Mouse (Mus musculus): ENCODE data around the gene Rab11fip3. TPM values are rescaled to one million over a fixed set of nuclear protein-coding genes. Genes with fewer than 3 reads are reported as not detected.
"Not testable (repeated sequence)": the region's sequence is repeated elsewhere in the genome, so short reads cannot be mapped to it uniquely, and the experiment has no call there.

The Rab11fip3 gene
- total RNA-seq, 2 experiments from 2014 or later, result 97.3 to 104 TPM

DNA sequence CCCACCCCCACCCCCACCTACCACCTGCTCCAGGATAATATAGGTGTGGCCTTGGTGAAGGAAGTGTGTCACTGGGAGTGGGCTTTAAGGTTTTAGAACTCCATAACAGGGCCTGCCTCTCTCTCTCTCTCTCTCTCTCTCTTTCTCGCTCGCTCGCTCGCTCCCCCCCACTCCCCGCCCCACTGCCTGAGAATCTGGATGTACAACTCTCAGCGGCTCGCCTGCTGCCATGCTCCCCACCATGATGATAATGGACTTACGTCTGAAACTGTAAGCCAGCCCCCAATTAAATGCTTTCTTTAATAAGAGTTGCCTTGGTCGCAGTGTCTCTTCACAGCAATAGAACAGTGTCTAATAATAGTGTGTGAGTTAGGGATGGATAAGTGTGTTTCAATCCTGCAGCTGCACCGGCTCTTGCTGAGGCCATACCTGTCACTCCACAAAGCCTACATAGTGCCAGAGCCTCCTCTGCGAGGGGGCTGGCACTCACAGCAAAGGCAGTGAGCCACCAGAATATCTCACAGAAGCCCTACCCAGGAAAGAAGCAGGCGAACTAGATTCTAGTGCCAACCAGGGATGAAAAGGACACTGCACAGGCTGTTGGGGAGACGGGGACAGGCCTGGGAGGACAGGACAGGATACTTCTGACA, 26.6 kb downstream of the Rab11fip3 start:
- DNase-seq (ENCODE audit: extremely low spot score in 1 of 2, low spot score in 1 of 2), result no peak

DNA sequence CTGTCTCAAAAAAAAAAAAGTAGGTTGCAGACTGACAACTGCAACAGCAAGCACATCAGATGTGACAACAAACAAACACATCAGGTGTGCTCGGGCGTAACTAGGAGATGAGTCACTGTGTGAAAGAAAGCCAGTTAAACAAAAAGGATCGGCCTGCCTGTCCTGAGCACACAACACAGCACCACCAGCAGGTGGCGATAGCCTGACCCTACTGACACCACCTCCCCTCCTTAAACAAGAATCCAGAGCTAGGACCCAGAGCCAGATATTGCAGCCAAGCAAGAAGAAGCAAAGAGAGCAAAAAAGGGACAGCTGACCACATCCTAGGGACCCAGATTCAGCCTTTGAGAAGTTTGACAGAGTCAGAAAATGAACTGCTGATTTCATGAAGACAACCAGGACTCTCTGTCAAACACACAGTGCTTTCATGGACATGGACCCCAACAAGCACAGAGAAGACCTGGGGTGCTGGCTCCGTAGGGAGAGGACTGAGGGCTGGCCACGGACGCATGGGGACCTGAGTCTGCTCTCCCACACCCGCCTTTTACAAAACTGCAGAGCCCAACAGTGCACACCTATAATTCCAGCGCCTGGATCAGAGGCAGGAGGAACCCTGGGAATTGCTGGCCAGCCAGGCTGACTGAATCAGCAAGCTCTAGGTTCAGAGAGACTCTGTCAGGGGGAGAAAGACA, 28.1 kb downstream of the Rab11fip3 start:
- DNase-seq (ENCODE audit: extremely low spot score in 1 of 2, low spot score in 1 of 2), result peak in 1 of 2 experiments; percentile 47

DNA sequence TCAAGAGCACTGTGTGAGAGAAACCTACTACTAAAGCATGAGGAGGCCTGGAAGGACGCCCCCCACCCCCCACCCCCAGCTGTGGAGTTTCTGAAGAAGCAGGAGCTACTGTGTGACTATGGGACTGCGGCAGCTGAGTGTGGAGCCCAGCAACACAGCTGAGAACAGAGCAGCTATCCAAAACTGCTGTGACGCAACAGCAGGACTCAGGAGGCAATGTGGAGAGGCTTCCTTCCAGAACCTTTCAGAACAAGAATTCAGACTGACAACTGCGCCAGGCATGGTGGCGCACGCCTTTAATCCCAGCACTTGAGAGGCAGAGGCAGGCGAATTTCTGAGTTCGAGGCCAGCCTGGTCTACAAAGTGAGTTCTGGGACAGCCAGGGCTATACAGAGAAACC, 28.6 kb downstream of the Rab11fip3 start:
- DNase-seq (ENCODE audit: extremely low spot score in 1 of 2, low spot score in 1 of 2), result not testable (repeated sequence)

DNA sequence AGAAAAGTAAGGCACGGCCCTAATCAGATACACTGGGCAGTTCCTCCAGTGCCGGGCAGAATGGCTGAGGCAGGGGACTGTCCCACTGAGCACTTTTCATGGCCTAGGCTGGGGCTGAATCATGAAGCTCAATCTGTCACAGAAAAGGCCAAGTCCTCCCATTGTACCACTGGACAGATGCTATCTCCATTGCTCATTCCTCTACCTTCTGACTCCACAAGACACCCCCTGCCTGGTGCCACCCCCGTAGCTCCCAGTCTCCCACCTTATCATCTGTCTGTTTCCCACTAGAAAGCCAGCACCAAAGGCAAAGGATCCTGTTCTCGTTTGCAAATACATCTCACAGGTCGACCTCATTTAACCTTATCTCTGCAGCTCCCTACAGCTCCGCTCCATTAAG, 37.3 kb downstream of the Rab11fip3 start:
- no peak for DNase-seq (ENCODE audit: extremely low spot score in 1 of 2, low spot score in 1 of 2)

DNA sequence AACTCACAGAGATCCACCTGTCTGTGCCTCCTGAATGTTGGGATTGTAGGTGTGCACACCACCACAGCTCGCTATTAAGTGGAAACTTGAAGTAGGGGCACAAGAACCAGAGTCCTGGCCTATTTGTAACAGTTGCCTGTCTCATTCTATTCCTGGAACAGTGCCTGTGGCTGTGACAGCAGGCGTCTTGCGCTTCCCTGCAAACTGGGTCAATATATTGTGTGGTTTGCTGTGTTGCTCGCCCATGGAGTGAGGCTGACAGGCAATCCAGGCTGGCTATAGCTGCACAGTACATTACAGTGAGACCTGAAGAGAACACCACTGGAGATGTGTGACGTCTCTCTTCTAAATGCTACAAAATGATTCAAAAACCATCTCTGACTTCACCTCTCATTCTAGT, 37.8 kb downstream of the Rab11fip3 start:
- no peak for DNase-seq (ENCODE audit: extremely low spot score in 1 of 2, low spot score in 1 of 2)

DNA sequence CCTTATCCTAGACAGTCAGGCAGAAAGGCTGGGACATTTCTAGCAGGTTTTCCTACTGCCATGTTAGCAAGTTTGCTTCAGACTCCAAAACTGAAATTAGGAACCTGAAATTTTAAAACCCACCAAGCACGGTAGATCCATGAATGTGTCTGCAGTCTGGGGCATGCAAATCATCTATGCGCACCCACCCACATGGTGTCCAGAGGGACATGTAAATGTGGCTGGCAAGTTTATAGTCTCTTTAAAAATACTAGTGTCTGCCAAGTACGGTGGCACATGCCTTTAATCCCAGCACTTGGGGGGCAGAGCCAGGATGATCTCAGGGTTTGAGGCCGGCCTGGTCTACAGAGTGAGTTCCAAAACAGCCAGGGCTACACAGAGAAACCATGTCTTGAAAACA, 41.1 kb downstream of the Rab11fip3 start:
- DNase-seq (ENCODE audit: extremely low spot score in 1 of 2, low spot score in 1 of 2), result no peak

DNA sequence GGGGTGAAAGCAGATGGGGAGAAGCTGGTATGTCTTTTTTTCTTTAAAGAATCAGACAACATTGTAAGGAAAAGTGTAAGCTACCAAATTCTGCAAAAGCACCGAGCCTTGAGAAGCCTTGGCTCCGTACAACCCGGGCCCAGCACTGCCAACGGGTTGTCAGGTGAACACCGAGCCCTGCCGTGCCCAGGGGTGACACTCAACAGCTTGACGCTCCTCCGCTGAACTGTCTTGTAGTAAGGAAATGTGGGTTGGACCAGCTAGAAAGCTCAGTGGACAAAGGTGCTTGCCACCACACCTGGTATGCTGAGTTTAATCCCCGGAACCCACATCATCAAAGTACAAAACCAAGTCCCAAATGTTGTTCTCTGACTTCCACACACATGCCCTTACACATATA, 44.7 kb downstream of the Rab11fip3 start:
- DNase-seq (ENCODE audit: extremely low spot score in 1 of 2, low spot score in 1 of 2), result no peak

DNA sequence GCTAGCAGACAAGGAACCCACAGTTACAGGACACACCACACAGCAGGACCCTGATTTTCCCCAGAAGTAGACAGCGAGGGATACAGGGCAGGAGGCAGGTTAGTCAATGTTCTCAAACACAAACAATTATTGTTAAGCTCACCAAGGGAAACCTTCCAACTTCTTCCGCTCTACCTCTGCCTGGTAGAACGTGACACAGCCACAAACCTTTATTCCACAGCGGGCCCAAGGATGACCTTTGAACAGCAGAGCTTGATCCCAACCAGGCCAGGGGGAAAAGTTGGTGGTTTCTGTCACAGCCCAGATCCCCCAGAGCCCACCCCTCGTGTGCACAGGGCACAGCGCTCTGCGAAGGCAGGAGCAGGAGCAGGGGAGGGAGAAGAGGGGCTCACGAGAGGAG, 45.4 kb downstream of the Rab11fip3 start:
- DNase-seq (ENCODE audit: extremely low spot score in 1 of 2, low spot score in 1 of 2), result no peak

DNA sequence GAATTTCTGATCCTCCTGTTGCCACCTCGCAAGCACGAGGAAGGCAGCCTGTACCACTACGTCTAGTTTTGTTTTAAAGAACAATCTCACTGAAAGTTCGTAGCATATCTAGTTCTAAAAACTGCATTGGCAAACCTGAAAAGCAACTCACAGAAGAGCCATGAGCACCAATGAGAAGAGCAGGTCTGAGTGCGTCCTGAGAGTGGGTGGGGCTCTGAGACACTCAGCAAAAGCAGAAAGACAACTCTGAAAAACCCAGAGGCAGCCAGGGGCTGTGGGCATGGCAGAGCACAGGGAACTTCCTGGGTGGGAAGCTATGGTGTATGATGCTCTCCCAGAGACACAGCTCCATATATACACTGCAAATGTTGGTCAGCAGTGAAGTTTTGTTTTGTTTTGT, 46.2 kb downstream of the Rab11fip3 start:
- DNase-seq (ENCODE audit: extremely low spot score in 1 of 2, low spot score in 1 of 2), result no peak

DNA sequence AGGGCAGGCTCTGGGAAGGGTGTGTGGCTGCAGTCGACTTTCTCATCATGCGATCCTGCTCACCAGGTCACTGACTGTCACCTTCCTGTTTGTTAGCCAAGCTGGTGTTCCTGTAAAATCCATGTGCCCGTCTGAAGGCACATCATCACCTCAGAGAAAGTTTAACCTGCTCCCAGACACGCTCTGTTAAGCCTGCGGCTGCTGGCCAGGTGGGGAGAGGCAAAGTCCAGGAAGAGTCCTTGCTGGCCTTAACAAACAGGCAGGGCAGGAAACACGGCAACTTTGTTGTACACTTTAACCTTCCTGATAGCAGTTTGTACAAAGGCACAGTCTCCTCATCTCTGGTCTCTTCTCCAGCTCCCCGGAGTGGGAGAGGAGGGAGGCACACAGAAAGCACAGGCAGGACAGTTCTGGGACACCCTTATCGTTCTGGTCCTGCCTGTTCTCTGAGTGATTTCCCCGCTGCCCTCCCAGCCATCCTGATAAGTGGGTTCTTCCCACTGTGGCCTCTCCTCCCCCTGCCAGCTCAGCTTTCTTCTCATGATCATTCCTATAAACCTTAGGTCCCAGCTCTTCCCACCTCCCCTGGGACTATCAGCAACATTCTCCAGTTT, 47.5 kb downstream of the Rab11fip3 start:
- no peak for DNase-seq (ENCODE audit: extremely low spot score in 1 of 2, low spot score in 1 of 2)

DNA sequence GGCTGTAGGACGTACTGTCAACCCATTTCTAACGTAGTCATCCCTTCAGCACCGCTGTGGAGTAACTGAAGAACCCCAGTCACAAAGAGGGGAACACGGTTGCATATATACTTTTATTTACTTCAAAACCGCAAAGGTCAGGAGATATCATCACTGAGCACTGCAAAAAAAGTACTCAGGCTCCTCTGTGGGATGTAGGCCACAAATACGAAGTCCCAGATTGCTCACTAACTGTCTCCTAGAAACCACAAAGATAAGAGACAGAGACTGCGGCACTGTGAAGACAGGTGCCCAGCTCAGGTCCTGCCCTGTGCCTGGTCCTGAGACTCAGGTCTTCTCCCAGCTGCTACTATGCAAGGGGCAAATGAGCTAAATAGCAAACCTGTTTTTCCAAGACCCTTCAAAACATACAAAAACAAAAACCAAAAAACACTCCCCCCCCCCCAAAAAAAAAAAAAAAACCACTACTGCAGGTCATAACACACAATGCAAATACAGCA, 48.5 kb downstream of the Rab11fip3 start:
- no peak for DNase-seq (ENCODE audit: extremely low spot score in 1 of 2, low spot score in 1 of 2)

DNA sequence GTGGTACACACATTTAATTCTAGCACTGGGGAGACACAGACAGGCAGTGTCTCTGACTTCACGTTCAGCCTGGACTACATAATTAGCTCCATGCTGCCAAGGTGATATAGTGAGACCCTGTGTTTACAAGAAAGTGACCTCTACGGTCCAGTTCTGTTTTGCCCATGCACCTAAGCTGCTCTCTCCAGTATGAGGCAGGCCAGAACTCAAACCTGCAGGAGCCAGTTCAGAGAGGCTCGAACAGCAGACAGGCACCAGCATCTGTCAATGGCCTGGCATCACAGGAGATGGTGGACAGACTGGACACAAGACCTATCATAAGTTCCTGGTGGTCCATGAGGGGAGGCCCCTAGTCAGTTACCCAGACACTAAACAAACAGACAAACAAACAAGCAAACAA, 51.0 kb downstream of the Rab11fip3 start:
- DNase-seq (ENCODE audit: extremely low spot score in 1 of 2, low spot score in 1 of 2), result no peak

DNA sequence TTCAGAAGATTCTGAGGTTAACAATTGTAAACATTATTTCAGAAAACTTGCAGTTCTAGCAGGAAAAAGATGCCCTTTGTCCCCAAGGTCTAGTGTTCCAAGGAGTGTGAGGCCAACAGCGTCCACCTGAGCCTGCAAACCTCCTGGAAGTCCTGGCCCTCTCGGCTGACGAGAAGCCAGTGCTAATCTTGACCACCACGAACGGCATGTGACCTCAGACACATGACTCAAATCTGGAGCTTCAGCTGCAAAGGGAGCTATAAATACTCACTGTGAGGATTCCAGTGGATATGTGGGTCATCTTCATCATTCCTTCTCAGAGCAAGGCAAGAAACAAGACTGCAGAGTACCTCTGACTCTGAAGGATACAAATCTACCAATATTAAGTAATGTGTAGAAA, 51.4 kb downstream of the Rab11fip3 start:
- DNase-seq (ENCODE audit: extremely low spot score in 1 of 2, low spot score in 1 of 2), result no peak

DNA sequence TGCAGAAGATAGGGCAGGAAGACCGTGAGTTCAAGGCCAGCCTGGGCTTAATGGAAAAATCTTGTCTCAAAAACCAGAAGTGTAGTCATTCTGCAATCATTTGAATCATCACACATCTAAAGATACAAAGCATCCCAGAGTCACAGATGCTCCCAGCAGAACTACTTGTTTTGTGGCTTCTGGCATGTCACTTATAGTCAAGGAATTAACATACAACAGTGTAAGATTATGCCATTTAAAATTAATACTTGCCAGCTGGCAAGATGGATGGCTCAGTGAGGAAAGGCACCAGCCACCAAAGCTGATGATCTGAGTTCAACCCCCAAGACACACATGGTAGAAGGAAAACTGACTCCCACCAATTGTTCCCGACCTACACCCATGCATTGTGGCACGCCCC, 52.3 kb downstream of the Rab11fip3 start:
- DNase-seq (ENCODE audit: extremely low spot score in 1 of 2, low spot score in 1 of 2), result no peak

DNA sequence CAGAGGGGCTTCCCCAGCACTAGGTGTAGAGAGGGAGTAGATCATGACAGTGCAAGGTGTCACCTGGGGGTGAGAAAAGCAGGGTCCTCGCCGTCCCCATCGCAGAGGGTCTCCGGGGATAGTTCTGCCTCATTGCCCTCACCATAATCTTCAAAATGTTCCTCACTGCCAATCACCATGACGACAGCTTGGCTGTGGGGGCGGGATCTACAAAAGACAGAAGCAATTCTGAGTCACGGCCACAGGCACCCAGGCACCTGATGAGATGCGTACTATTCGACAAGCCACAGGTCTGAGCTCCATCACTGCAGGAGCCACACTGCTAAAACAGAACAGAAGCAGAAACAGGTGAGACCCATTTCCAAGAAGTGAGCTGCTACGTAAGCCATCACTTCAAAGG, 55.6 kb downstream of the Rab11fip3 start:
- peak; percentile 41 to 50 for DNase-seq (ENCODE audit: extremely low spot score in 1 of 2, low spot score in 1 of 2)

DNA sequence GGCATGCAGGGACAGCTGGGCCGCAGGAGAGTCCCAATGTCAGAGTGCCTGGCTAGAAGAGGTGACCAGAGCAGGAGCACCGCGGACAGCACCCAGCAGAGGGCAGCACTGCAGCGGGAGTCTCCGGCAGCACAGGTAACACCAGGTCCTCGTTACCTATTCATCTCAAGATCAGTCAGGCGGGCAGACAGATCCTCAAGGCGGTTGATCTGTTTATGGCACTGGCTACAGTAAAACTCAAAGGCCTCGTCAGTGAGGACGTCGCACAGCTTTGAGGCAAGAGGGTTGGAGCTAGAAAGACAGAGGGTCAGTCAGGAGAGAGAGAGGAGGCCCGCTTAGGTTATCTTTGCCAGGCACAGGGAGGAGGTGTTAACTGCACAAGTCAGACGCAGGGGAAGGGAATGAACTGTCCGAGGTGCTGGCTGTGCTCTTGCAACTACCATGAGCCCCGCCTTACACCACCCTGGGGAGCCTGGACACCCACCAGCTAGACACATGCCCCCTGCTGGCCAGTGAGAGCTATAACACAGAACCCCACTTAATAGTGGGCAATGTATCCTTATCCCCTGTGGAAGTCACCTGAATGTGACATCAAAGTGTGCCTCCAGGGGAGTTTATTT, 57.4 kb downstream of the Rab11fip3 start:
- peak; percentile 44 to 72 for DNase-seq (ENCODE audit: extremely low spot score in 1 of 2, low spot score in 1 of 2)

DNA sequence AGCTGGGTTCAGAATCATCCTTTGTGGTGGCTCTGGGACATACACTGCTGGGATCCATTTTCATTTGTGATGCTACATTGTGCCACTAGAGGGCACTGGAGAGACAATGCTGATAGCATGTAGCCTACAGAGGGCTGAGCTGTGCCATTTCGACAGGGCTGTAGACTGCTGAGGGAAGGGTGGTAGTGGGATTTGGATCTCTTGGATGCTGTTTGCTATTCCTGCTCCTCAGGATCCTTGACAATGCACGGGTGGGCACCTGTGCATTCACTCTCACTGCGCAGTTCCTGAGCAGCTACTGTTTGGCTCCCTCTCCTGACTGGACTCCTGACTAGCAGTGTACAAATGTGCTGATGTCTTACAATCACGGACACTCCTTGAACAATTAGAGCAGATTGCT, 59.8 kb downstream of the Rab11fip3 start:
- peak; percentile 65 to 83 for DNase-seq (ENCODE audit: extremely low spot score in 1 of 2, low spot score in 1 of 2)

DNA sequence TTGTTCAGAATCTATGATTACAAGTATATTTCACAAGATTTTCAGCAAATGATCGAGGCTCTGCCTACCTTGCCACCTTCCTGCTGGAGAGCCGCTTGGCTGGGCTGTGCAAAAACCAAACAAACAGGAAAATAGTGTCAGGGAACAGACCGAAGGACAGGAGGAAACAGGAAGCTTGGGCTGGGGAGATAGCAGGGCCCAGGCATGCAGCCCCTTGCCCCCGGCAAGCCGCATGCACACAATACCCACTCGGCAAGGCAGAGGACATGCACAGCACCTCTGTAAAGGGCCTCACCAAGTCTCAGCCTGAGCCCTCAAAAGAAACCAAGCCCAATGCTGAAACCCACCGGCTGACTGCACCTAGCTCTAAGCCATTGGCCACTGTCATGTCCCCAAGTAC, 60.6 kb downstream of the Rab11fip3 start:
- no peak for DNase-seq (ENCODE audit: extremely low spot score in 1 of 2, low spot score in 1 of 2)

DNA sequence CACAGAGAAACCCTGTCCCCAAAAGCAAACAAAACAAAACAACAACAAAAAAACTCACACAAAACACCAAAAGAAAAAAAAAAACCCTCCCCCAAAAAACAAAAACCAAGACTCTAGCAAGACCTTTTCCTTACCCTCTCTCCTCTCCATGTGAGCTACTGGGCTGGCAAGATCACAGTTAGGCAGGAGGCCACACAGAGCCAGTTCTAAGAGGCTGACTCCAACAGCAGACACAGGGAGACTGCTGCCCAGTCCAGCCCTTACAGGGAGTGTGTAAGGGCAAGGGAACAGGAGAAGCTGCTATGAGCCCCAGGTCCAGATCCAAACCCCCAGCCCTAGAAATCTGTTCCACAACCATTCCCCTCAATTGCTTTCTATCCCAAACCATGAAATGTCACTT, 61.0 kb downstream of the Rab11fip3 start:
- DNase-seq (ENCODE audit: extremely low spot score in 1 of 2, low spot score in 1 of 2), result no peak

DNA sequence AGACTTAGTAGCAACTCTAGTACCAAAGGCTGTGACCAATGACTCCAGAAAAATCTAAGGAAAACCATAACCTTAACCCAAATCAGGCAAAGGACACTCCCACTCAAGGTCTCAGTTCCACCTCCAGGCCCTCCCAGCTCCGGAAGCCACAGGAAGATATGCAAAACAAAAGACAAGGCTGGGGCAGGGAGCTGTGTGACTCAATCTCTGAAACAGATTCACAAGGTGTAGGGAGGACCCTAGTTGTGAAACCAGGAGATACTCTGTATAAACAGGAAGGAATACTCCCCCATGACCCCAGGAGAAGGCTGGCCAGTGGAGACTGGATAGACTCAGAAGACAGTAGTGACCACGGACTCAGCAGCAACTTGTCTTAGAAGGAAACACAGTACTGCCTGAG, 61.7 kb downstream of the Rab11fip3 start:
- DNase-seq (ENCODE audit: extremely low spot score in 1 of 2, low spot score in 1 of 2), result no peak

DNA sequence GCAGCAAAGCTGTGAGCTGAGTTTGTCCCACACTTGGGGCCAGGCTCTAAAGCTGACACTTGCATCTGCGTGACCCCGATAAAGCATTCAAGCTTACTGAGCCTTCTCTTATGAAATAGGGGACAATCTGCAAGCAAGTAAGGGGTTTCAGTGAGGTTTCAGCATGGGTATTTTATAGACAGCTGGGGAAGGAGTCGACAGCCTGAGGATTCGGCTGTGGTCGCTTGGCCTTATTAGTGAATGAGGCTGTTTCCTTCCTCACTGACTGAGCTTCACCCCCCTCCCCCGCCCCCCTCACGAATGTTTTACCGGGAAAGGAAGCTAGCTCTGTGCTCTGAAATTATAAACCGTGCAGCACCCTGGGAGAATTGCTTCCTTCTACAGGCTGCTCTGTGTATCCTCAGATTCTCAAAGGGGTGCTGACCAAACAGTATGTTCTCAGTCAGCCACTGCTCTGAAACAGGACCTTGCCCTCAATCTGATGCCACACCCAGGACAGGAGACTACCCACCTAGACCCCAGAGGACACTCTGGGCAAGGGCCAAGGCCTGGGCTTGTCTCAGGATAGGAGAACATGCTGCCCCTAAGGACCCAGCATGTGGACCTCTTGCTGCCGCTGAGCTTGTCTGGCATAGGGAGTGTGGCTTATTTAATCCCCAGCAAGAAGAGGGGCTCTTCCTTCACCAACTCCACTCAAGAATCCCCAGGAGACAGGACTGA, 63.5 kb downstream of the Rab11fip3 start:
- no peak for DNase-seq (ENCODE audit: extremely low spot score in 1 of 2, low spot score in 1 of 2)
